Mouse (Mus musculus) gastrocnemius, adult 2 months (tissue): Measurements from ENCODE around the gene Zfp456. TPM values are rescaled to one million over a fixed set of nuclear protein-coding genes. Genes with fewer than 3 reads are reported as not detected.
A peak's percentile ranks its signal among the peaks of the same experiment; 100 is the strongest.

Source experiments
- DNase-seq: peaks from one replicate; pipeline ENCODE4 v3.0.0; 2022
- H3K27ac ChIP-seq: fragments of 200-600 bp; 2 replicates; pipeline ENCODE4 v1.8.1; 2022; ENCODE audit warnings: mild to moderate bottlenecking
- H3K4me3 ChIP-seq: fragments of 200-600 bp; 2 replicates; pipeline ENCODE4 v1.8.1; 2022; ENCODE audit warnings: mild to moderate bottlenecking, moderate library complexity
- CTCF ChIP-seq: fragments of 200-600 bp; IDR thresholded peaks from 2 replicates; pipeline ENCODE4 v1.8.1; 2022; ENCODE audit warnings: antibody characterized with exemption, mild to moderate bottlenecking, moderate library complexity
- intact Hi-C: fragments of 180-260 bp; cut with DNase I; formaldehyde crosslinking; loops from one replicate; pipeline ENCODE4 v1.15.1; 2025
- total RNA-seq, 2 experiments: library from RNA; stranded (reverse); gene quantifications; 2 replicates each; pipeline ENCODE4 v1.2.3; 2021

Zfp456 gene
- total RNA-seq, 2 experiments from 2014 or later = 0.20 to 0.53 TPM

GRCm38 (mm10) chr13:67343422-67343821, 32.2 kb downstream of the Zfp456 start:
- no peak for TF ChIP-seq CTCF
- Histone ChIP-seq H3K4me3 (no peak overlapping the region), H3K27ac (no peak overlapping the region)
- DNase-seq = no peak
- intact Hi-C loops = no loop called here

GRCm38 (mm10) chr13:67332877-67333276, 42.7 kb downstream of the Zfp456 start:
- no peak for TF ChIP-seq CTCF
- Histone ChIP-seq H3K27ac (peak overlapping the region; percentile 91), H3K4me3 (peak overlapping the region; percentile 71)
- intact Hi-C loops = loop anchor here (1.0 kb wide), 1 partner anchor 27 kb away; the partner anchor contains the start of genes Gm28044 and Zfp953
- no peak for DNase-seq

- peak; percentile 81 for DNase-seq
- peak within 1 kb of the TSS; percentile 71 for H3K4me3 ChIP-seq
- peak; percentile 66 for TF ChIP-seq CTCF
- intact Hi-C loops = no loop called here
- peak within 1 kb of the TSS; percentile 91 for H3K27ac ChIP-seq
Observed at GRCm38 (mm10) chr13:67332019-67332724, 43.4 kb downstream of the Zfp456 start, which contains the start of gene Zfp595. TSS of gene Zfp595 (minus strand) at chr13:67332570.

Other genes starting within 250 kb of the Zfp456 start
- gene Rsl1, start 202.6 kb downstream of the Zfp456 start, total RNA-seq = 1 to 10 TPM; 1.5 to 2.0 TPM
- gene Zfp455, start 181.3 kb downstream of the Zfp456 start, total RNA-seq = under 1 TPM; 0.50 to 0.61 TPM
- 1 to 10 TPM; 1.3 to 1.5 TPM for gene Zfp458, start 97.3 kb downstream of the Zfp456 start, total RNA-seq
- gene Zfp457, start 69.3 kb downstream of the Zfp456 start, total RNA-seq = 1 to 10 TPM; 4.0 to 4.4 TPM
- gene Zfp595, start 43.2 kb downstream of the Zfp456 start, total RNA-seq = 1 to 10 TPM; 1.5 to 1.6 TPM
- gene Gm28044, start 15.3 kb downstream of the Zfp456 start, total RNA-seq = 1 to 10 TPM; 1.2 to 1.6 TPM
- 1 to 10 TPM; 1.1 to 1.2 TPM for gene Zfp953, start 15.2 kb downstream of the Zfp456 start, total RNA-seq
- not detected for gene Gm28041, start 77 bp downstream of the Zfp456 start, total RNA-seq
- gene Zfp429, start 24.0 kb upstream of the Zfp456 start, total RNA-seq = 1 to 10 TPM; 1.0 to 1.7 TPM
- 1 to 10 TPM in 1 of 2 experiments, under 1 TPM in 1; 0.92 to 1.2 TPM for gene Zfp459, start 45.6 kb upstream of the Zfp456 start, total RNA-seq
- 1 to 10 TPM; 6.5 to 8.3 TPM for gene Zfp874a, start 75.8 kb upstream of the Zfp456 start, total RNA-seq
- gene Zfp874b, start 108.4 kb upstream of the Zfp456 start, total RNA-seq = 10 to 100 TPM; 13.4 to 13.8 TPM
- 1 to 10 TPM; 4.2 to 4.8 TPM for gene Zfp58, start 124.7 kb upstream of the Zfp456 start, total RNA-seq
- gene Gm26965, start 150.3 kb upstream of the Zfp456 start, total RNA-seq = under 1 TPM in 1 of 2 experiments, not detected in 1; 0.20 TPM
- gene Zfp87, start 150.4 kb upstream of the Zfp456 start, total RNA-seq = 1 to 10 TPM; 3.5 to 5.2 TPM
- 1 to 10 TPM; 2.3 TPM for gene Zfp748, start 178.0 kb upstream of the Zfp456 start, total RNA-seq
- 1 to 10 TPM; 2.4 to 3.4 TPM for gene Zfp729b, start 233.9 kb upstream of the Zfp456 start, total RNA-seq